Mouse (Mus musculus) E14TG2a.4 (cell line): ENCODE data around the gene Pvr.

Experiments used
- H3K27me3 ChIP-seq: 2 replicates; pipeline ENCODE4 v1.6.1; 2014; ENCODE audit warnings: low read length, control low read depth; ENCODE audit not compliant: insufficient read depth
- H3K36me3 ChIP-seq: 2 replicates; pipeline ENCODE4 v1.6.1; 2014; ENCODE audit warnings: low read length, control low read depth; ENCODE audit not compliant: insufficient read depth
- H3K4me1 ChIP-seq: replicated peaks from 2 replicates; pipeline ENCODE4 v1.6.1; 2014; ENCODE audit warnings: low read depth, low read length, control low read depth
- H3K4me3 ChIP-seq: replicated peaks from 2 replicates; pipeline ENCODE4 v1.5.1; 2014; ENCODE audit warnings: mild to moderate bottlenecking, low read length
- H3K9me3 ChIP-seq: 2 replicates; pipeline ENCODE4 v1.6.1; 2014; ENCODE audit warnings: low read length, control low read depth
- CTCF ChIP-seq: conservative IDR thresholded peaks from 2 replicates; pipeline ENCODE4 v1.5.1; 2014; ENCODE audit warnings: low read length
- NANOG ChIP-seq: IDR thresholded peaks from 2 replicates; pipeline ENCODE4 v1.6.1; 2014; ENCODE audit warnings: borderline replicate concordance, low read length, mixed read lengths
- POU5F1 ChIP-seq: IDR thresholded peaks from 2 replicates; pipeline ENCODE4 v1.6.1; 2014; ENCODE audit warnings: low read length, borderline replicate concordance

The Pvr gene

GRCm38 (mm10) chr7:19871137-19871621 lies 49.8 kb downstream of the Pvr start:
- Histone ChIP-seq H3K36me3 (no peaks in the 10 kb centered on the region), H3K4me3 (0 out of 2 replicates have a peak overlapping the region, but pooled peaks have one; percentile 32), H3K27me3 (no peaks in the 10 kb centered on the region), H3K4me1 (peaks cover 43% of the 10 kb centered on the region), H3K9me3 (no peaks in the 10 kb centered on the region)
- TF ChIP-seq POU5F1 (no peak), CTCF (no peak), NANOG (no peak)

- no peak for TF ChIP-seq NANOG
- peaks cover 57% of the 10 kb centered on the region for H3K4me1 ChIP-seq
- no peaks in the 10 kb centered on the region for H3K36me3 ChIP-seq
- no peaks in the 10 kb centered on the region for H3K27me3 ChIP-seq
- H3K4me3 ChIP-seq: no peak overlapping the region
- no peaks in the 10 kb centered on the region for H3K9me3 ChIP-seq
Observed at GRCm38 (mm10) chr7:19867751-19868399, 53.1 kb downstream of the Pvr start.

DNA sequence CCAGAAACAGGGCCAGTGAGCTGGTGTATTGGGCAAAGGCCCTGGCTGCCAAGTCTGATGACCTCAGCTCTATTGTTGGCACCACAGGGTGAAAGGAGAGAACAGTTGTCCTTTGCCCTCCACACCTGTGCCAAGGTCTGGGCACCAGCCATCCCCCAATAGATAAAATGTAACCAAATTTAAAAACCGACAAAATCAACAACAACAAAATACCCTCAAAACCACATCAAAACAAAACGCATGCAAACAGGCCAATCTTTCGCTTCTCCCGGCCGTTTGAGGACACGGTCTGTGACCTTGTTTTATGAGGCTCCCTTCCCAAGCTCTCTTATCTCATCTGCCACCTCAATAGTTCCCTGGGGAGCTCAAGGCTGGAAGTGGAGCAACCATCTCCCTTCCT lies 54.5 kb downstream of the Pvr start:
- H3K36me3 ChIP-seq: no peaks in the 10 kb centered on the region
- H3K4me1 ChIP-seq: peaks cover 49% of the 10 kb centered on the region
- H3K4me3 ChIP-seq: no peak overlapping the region
- H3K27me3 ChIP-seq: no peaks in the 10 kb centered on the region
- no peaks in the 10 kb centered on the region for H3K9me3 ChIP-seq
- TF ChIP-seq CTCF (no peak), POU5F1 (no peak), NANOG (no peak)

GRCm38 (mm10) chr7:19865246-19866036 lies 55.5 kb downstream of the Pvr start:
- Histone ChIP-seq H3K36me3 (no peaks in the 10 kb centered on the region), H3K27me3 (no peaks in the 10 kb centered on the region)

GRCm38 (mm10) chr7:19864241-19864640 lies 56.7 kb downstream of the Pvr start:
- Histone ChIP-seq H3K4me1 (peaks cover 48% of the 10 kb centered on the region), H3K4me3 (no peak overlapping the region), H3K27me3 (no peaks in the 10 kb centered on the region), H3K9me3 (no peaks in the 10 kb centered on the region), H3K36me3 (no peaks in the 10 kb centered on the region)
- TF ChIP-seq POU5F1: no peak
- TF ChIP-seq CTCF: no peak
- TF ChIP-seq NANOG: no peak

More at GRCm38 (mm10) chr7:19865246-19866036, 55.5 kb downstream of the Pvr start:
- Histone ChIP-seq H3K4me3 (no peak overlapping the region), H3K9me3 (no peaks in the 10 kb centered on the region), H3K4me1 (peaks cover 45% of the 10 kb centered on the region)
- TF ChIP-seq NANOG (no peak), POU5F1 (no peak), CTCF (no peak)

DNA sequence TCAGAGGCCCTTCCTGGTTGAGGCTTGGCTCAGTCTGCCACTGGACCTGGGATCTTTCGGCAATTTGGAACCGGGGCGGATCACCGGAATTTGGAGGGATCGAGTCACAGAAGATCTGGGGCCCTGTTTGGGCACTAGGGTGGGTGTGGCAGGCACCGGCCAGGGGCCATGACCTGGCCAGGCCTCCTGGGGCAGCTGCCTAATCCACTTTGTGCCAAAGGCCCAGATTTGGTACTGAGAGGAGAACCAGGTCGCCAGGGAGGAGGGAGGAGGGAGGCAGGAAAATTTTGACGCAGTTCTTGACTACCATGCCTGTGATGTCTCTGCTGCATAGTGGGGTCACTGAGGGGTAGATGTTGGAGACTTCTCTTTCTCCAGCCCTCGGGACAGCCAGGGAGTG lies 59.8 kb downstream of the Pvr start, which contains the start of gene Ceacam16:
TSS of gene Ceacam16 (minus strand) at position 101 of the 400 bp plus-strand sequence.
- Histone ChIP-seq H3K36me3 (no peaks in the 10 kb centered on the region), H3K27me3 (peaks cover 3% of the 10 kb centered on the region; the same call in 1 of the 2 replicates), H3K9me3 (no peaks in the 10 kb centered on the region), H3K4me3 (no peak within 1 kb of the TSS), H3K4me1 (peaks cover 53% of the 10 kb centered on the region)
- TF ChIP-seq CTCF (no peak), POU5F1 (no peak)

DNA sequence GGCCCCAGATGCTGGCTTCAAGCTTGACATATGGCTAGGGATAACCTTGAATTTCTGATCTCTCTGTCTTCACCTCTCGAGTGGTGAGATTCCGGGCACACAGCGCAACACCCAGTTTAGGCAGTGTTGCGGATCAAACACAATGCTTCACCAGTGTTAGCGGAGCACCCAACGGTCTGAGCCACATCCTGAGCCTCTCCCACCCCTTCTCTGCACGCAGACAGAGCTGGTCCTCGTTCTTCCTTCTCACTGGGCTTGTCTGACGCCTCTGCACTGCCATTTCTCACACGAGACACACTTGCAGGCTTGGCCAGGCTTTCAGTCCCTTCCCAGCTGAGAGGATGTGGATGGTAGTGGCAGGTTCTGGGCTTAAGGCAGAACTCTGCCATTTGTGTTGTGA lies 61.2 kb downstream of the Pvr start:
- no peak overlapping the region for H3K4me3 ChIP-seq
- H3K27me3 ChIP-seq: peaks cover 5% of the 10 kb centered on the region; the same call in 1 of the 2 replicates
- H3K9me3 ChIP-seq: 0 out of 2 replicates have a peak, but pooled peaks cover 2% of the 10 kb centered on the region
- TF ChIP-seq NANOG (no peak), CTCF (no peak), POU5F1 (no peak)
- H3K4me1 ChIP-seq: peaks cover 38% of the 10 kb centered on the region
- H3K36me3 ChIP-seq: no peaks in the 10 kb centered on the region

DNA sequence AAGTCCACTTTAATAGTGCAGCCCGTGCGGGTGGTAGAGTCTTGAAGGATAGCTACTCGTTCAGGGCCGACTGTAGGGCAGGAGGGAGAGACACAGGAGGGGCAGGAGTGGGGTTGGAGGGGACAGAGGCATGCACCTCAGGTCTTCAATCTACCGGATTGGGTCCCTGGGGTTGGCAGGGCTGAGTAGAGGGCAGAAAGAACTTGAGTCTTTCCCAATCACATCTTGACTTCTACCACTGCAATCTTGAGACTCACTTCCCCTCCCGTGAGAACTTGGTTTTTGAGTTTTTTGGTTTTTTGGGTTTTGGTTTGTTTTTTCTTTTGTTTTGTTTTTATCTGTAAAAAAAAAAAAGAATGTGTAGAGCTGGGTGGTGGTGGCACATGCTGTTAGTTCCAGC lies 64.7 kb downstream of the Pvr start:
- TF ChIP-seq NANOG (no peak), POU5F1 (no peak), CTCF (no peak)
- Histone ChIP-seq H3K4me1 (peaks cover 31% of the 10 kb centered on the region), H3K36me3 (no peaks in the 10 kb centered on the region), H3K4me3 (no peak overlapping the region), H3K9me3 (0 out of 2 replicates have a peak, but pooled peaks cover 3% of the 10 kb centered on the region), H3K27me3 (peaks cover 33% of the 10 kb centered on the region)
